Mouse (Mus musculus) cortical plate, adult 2 months (tissue): ENCODE data around the gene Kif6.

Experiments used
- CTCF ChIP-seq: fragments of 200-500 bp; IDR thresholded peaks from 2 replicates; pipeline ENCODE4 v1.5.1; 2011; ENCODE audit warnings: mild to moderate bottlenecking, control low read depth, low read length; ENCODE audit not compliant: insufficient read depth; ENCODE audit errors: extremely low read depth
- POLR2A ChIP-seq: fragments of 200-500 bp; IDR thresholded peaks from 2 replicates; pipeline ENCODE4 v1.6.1; 2011; ENCODE audit warnings: mild to moderate bottlenecking, low read length, control low read depth; ENCODE audit not compliant: insufficient read depth; ENCODE audit errors: extremely low read depth

GRCm38 (mm10) chr17:49577321-49577720 is 37.6 kb upstream of the Kif6 start:
- TF ChIP-seq CTCF: no peak
- no peak for TF ChIP-seq POLR2A
